Mouse (Mus musculus): ENCODE measurements at regions not wholly inside any gene's neighbourhood (a gene's known extent, or its start where the extent isn't known, plus 50 kb on each side); places are given as distances from the start of the nearest gene placed in this dataset.

- no peak for TF ChIP-seq CTCF (IDR thresholded peaks at IDR 0.05; ENCODE audit: low read depth)
- TF ChIP-seq EP300 (optimal IDR thresholded peaks at IDR 0.05), result no peak
Measured at GRCm38 (mm10) chr4:153547871-153548270, 65.3 kb upstream of the Ajap1 start.
